Mouse (Mus musculus) stomach, embryonic 14.5 days (tissue): ENCODE results near the gene Prkag1. TPM values are rescaled to one million over a fixed set of nuclear protein-coding genes. Genes with fewer than 3 reads are reported as not detected.

Source experiments
- ATAC-seq: fragments of 200-750 bp; cut with Nextera tagmentation; 2 replicates; pipeline ENCODE4 v1.8.0; 2017; ENCODE audit warnings: low read depth, moderate TSS enrichment; ENCODE audit not compliant: insufficient number of reproducible peaks, insufficient read depth, low FRiP score
- H3K27ac ChIP-seq: fragments of 300-500 bp; sonication (generic); 2 replicates; pipeline ENCODE4 v1.5.1; 2014; ENCODE audit warnings: mild to moderate bottlenecking, low read length, moderate library complexity, mixed read lengths
- H3K27me3 ChIP-seq: fragments of 300-500 bp; sonication (generic); 2 replicates; pipeline ENCODE4 v1.6.1; 2014; ENCODE audit warnings: low read length, control low read depth, mixed read lengths; ENCODE audit not compliant: control insufficient read depth, insufficient read depth
- H3K36me3 ChIP-seq: fragments of 300-500 bp; sonication (generic); 2 replicates; pipeline ENCODE4 v1.6.1; 2014; ENCODE audit warnings: mild to moderate bottlenecking, control low read depth, low read length, moderate library complexity, mixed read lengths; ENCODE audit not compliant: control insufficient read depth, insufficient read depth
- H3K4me1 ChIP-seq: fragments of 300-500 bp; sonication (generic); 2 replicates; pipeline ENCODE4 v1.6.1; 2014; ENCODE audit warnings: low read length, control low read depth, mixed read lengths; ENCODE audit not compliant: control insufficient read depth, insufficient read depth
- H3K4me2 ChIP-seq: fragments of 300-500 bp; sonication (generic); replicated peaks from 2 replicates; pipeline ENCODE4 v1.6.1; 2014; ENCODE audit warnings: low read depth, low read length, control low read depth
- H3K4me3 ChIP-seq: fragments of 300-500 bp; sonication (generic); 2 replicates; pipeline ENCODE4 v1.5.1; 2014; ENCODE audit warnings: low read depth, low read length, control low read depth
- H3K9ac ChIP-seq: fragments of 300-500 bp; sonication (generic); replicated peaks from 2 replicates; pipeline ENCODE4 v1.6.1; 2014; ENCODE audit warnings: low read depth, mild to moderate bottlenecking, control low read depth, low read length, moderate library complexity, mixed read lengths
- H3K9me3 ChIP-seq: fragments of 300-500 bp; sonication (generic); 2 replicates; pipeline ENCODE4 v1.6.1; 2016; ENCODE audit warnings: low read depth, low read length, control low read depth; ENCODE audit not compliant: control insufficient read depth
- WGBS: fragments of 180-500 bp; shearing (Covaris S2); extraction: QIAGEN DNeasy Blood & Tissue Kit; methylation state at CpG from one replicate; pipeline ENCODE4 v1.1.7; 2014; 5-methylcytosine and 5-hydroxymethylcytosine counted together
- polyA plus RNA-seq: library from polyadenylated mRNA; unstranded; fragments of >200 nt; fragmentation: Nextera tagmentation; extraction: Ambion mirVana; gene quantifications from 2 replicates; pipeline ENCODE4 v1.2.1, GENCODE M21; 2014

The Prkag1 gene
- polyA plus RNA-seq, 1 experiment from 2014 or later = 80.0 TPM

- peaks cover 62% of the 10 kb centered on the region for H3K27me3 ChIP-seq
- no peak overlapping the region for H3K27ac ChIP-seq
- peak overlapping the region; percentile 22; the same call in 1 of the 2 replicates for H3K4me3 ChIP-seq
- WGBS = under 1% methylated on average over 24 of the region's 25 CpGs
- H3K4me2 ChIP-seq = peak overlapping the region; percentile 30
- no peak overlapping the region for H3K9ac ChIP-seq
- no peak for ATAC-seq
- H3K9me3 ChIP-seq = no peaks in the 10 kb centered on the region
- no peaks in the 10 kb centered on the region for H3K36me3 ChIP-seq
- H3K4me1 ChIP-seq = 0 out of 2 replicates have a peak, but pooled peaks cover 21% of the 10 kb centered on the region
Observed at GRCm38 (mm10) chr15:98778191-98778770, 53.0 kb downstream of the Prkag1 start.

- no peaks in the 10 kb centered on the region for H3K36me3 ChIP-seq
- no peak within 1 kb of the TSS for H3K27ac ChIP-seq
- H3K27me3 ChIP-seq = peaks cover 62% of the 10 kb centered on the region
- ATAC-seq = no peak
- H3K4me2 ChIP-seq = peak within 1 kb of the TSS; percentile 30
- H3K4me3 ChIP-seq = peak within 1 kb of the TSS; percentile 22
- no peak within 1 kb of the TSS for H3K9ac ChIP-seq
- WGBS = under 1% methylated on average over 32 of the region's 33 CpGs
- 0 out of 2 replicates have a peak, but pooled peaks cover 21% of the 10 kb centered on the region for H3K4me1 ChIP-seq
- H3K9me3 ChIP-seq = no peaks in the 10 kb centered on the region
Observed at GRCm38 (mm10) chr15:98777762-98778161, 53.6 kb downstream of the Prkag1 start, which contains the start of gene Wnt10b. Gene Wnt10b, minus strand, starts transcription at chr15:98778150.

GRCm38 (mm10) chr15:98777005-98777616 lies 54.2 kb downstream of the Prkag1 start:
- H3K4me1 ChIP-seq = 0 out of 2 replicates have a peak, but pooled peaks cover 21% of the 10 kb centered on the region
- peaks cover 65% of the 10 kb centered on the region for H3K27me3 ChIP-seq
- H3K9ac ChIP-seq = no peak overlapping the region
- H3K27ac ChIP-seq = no peak overlapping the region
- 2% methylated on average over 19 of the region's 19 CpGs for WGBS
- H3K9me3 ChIP-seq = no peaks in the 10 kb centered on the region
- H3K4me3 ChIP-seq = peak overlapping the region; percentile 16; the same call in 1 of the 2 replicates
- no peak for ATAC-seq
- peak overlapping the region; percentile 35; the same call in 1 of the 2 replicates for H3K4me2 ChIP-seq
- H3K36me3 ChIP-seq = no peaks in the 10 kb centered on the region

- Histone ChIP-seq H3K27ac (no peak overlapping the region), H3K4me2 (peak overlapping the region; percentile 35), H3K4me3 (peak overlapping the region; percentile 16; the same call in 1 of the 2 replicates), H3K9me3 (no peaks in the 10 kb centered on the region), H3K36me3 (no peaks in the 10 kb centered on the region), H3K4me1 (0 out of 2 replicates have a peak, but pooled peaks cover 21% of the 10 kb centered on the region), H3K9ac (no peak overlapping the region), H3K27me3 (peaks cover 71% of the 10 kb centered on the region)
- 2% methylated on average over 57 of the region's 62 CpGs for WGBS
- ATAC-seq = peak; percentile 65
Observed at GRCm38 (mm10) chr15:98776280-98777004, 54.9 kb downstream of the Prkag1 start.

- H3K9me3 ChIP-seq = no peaks in the 10 kb centered on the region
- 0 out of 2 replicates have a peak, but pooled peaks cover 21% of the 10 kb centered on the region for H3K4me1 ChIP-seq
- H3K27ac ChIP-seq = no peak overlapping the region
- no peak for ATAC-seq
- 4% methylated on average over 5 of the region's 5 CpGs for whole genome bisulfite sequencing
- no peak overlapping the region for H3K9ac ChIP-seq
- H3K36me3 ChIP-seq = no peaks in the 10 kb centered on the region
- H3K4me2 ChIP-seq = no peak overlapping the region
- peaks cover 73% of the 10 kb centered on the region for H3K27me3 ChIP-seq
- no peak overlapping the region for H3K4me3 ChIP-seq
Observed at GRCm38 (mm10) chr15:98775533-98775932, 55.8 kb downstream of the Prkag1 start.

- WGBS = 20% methylated on average over 15 of the region's 15 CpGs
- no peak overlapping the region for H3K4me3 ChIP-seq
- 0 out of 2 replicates have a peak, but pooled peaks cover 21% of the 10 kb centered on the region for H3K4me1 ChIP-seq
- no peaks in the 10 kb centered on the region for H3K9me3 ChIP-seq
- no peaks in the 10 kb centered on the region for H3K36me3 ChIP-seq
- H3K27me3 ChIP-seq = peaks cover 59% of the 10 kb centered on the region
- no peak overlapping the region for H3K9ac ChIP-seq
- no peak overlapping the region for H3K4me2 ChIP-seq
- no peak overlapping the region for H3K27ac ChIP-seq
- no peak for ATAC-seq
Observed at GRCm38 (mm10) chr15:98774096-98774495, 57.2 kb downstream of the Prkag1 start.

GRCm38 (mm10) chr15:98772511-98773211 lies 58.7 kb downstream of the Prkag1 start:
- Histone ChIP-seq H3K9ac (no peak overlapping the region), H3K27ac (no peak overlapping the region), H3K4me3 (peak overlapping the region; percentile 22), H3K4me1 (0 out of 2 replicates have a peak, but pooled peaks cover 18% of the 10 kb centered on the region), H3K9me3 (no peaks in the 10 kb centered on the region), H3K27me3 (peaks cover 46% of the 10 kb centered on the region), H3K4me2 (peak overlapping the region; percentile 58), H3K36me3 (no peaks in the 10 kb centered on the region)
- WGBS = 2% methylated on average over 36 of the region's 36 CpGs
- no peak for ATAC-seq
